Mouse (Mus musculus) spleen, adult 2 months (tissue): ENCODE results near the gene Rapgef2.

Source experiments
- CTCF ChIP-seq: fragments of 200-500 bp; IDR thresholded peaks from 2 replicates; pipeline ENCODE4 v1.5.1; 2011; ENCODE audit warnings: mild to moderate bottlenecking, inconsistent platforms; ENCODE audit not compliant: insufficient read depth, insufficient read length, insufficient replicate concordance; ENCODE audit errors: extremely low read depth
- POLR2A ChIP-seq: fragments of 200-500 bp; IDR thresholded peaks from 2 replicates; pipeline ENCODE4 v1.6.1; 2011; ENCODE audit warnings: low read depth, low read length, inconsistent platforms

GRCm38 (mm10) chr3:79161093-79161723 lies 125.1 kb downstream of the Rapgef2 start:
- TF ChIP-seq CTCF (no peak), POLR2A (no peak)
